Mouse (Mus musculus) v-Abl transformed pro-B cells (cell line): ENCODE measurements at regions not wholly inside any gene's neighbourhood (a gene's known extent, or its start where the extent isn't known, plus 50 kb on each side); places are given as distances from the start of the nearest gene placed in this dataset.

ENCODE experiments used
- in situ Hi-C, 2 experiments: fragments of 400-800 bp; cut with MboI; formaldehyde crosslinking; loops; one replicate each; pipeline ENCODE4 v1.15.1; 2025; ENCODE audit not compliant: unreplicated experiment in 2 of 2

DNA sequence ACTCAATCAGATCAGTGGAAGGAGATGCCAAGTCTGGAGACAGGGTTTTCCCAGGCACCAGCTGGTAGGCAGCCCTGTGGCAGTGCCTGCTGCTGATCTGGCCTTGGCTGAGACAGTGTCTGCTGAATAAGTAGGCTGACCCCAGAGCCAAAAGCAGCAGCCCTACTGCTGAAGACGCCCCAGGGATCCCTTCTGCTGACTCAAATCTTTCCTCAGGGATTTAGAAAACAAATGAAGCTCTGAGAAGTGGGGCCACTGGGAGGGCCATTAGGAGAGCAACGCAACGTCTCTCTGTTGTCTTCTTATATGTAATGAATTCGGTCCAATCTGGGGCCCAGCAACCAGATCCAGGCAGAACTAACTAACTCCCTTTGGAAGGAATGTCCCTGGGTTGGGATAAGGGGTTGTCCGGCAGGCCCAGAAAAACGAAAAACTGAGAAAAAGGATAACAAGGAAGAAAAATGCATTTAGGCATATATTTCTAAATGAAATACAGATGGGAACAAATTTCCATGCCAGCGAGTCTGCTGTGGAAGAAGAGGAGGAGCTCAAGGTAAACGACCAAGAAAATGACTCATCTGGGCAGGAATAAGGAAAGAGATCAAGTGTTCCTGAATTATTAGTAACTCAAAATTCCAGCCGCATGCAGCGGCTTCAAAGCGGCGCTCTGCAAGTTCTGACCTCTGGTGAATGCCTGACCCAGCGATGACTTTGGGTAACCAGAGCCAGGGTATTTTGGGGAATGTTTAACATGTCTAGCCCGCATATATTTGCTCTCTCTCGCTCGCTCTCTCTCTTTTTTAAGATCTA, 256.7 kb downstream of the Tgfb2 start:
- in situ Hi-C loops = no loop called here

DNA sequence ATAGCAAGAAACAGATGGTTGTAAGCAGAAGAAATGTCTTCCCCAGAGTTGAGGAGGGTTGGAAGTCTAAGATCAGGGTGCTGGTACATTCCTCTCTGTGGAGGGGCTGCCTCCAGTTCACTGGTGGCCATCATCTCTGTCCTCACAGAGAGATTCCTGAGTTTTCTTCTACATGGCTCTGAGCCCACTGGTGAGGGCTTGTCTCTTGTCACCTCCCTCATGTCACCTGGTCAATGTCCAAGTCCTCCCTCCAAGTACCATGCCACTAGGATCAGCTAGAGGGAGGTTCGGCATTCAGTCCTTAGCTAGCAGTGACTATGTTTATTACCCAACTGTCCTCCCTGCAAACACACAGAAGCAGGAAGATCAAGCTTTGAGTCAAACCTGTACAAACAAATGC, 258.3 kb downstream of the Tgfb2 start:
- in situ Hi-C loops = no loop called here

DNA sequence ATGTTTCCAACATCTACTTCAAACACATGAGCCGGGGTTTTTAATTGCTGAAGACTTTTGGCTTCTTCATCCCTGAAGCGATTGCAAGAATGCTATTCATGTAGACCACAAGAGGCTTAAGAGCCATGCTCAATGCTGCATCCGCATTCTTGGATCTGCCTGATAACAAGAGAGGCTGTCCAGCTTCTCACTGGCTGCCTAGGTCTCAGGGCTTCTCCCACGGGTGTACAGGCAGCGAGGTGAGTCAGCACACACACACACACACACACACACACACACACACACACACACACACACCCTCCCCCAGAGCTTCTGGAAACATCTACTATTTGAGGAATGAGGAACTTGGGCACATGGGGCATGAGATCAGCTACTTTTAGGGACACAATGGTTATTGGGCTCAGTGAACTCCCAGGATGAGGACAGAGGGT, 261.1 kb downstream of the Tgfb2 start:
- in situ Hi-C loops = no loop called here

DNA sequence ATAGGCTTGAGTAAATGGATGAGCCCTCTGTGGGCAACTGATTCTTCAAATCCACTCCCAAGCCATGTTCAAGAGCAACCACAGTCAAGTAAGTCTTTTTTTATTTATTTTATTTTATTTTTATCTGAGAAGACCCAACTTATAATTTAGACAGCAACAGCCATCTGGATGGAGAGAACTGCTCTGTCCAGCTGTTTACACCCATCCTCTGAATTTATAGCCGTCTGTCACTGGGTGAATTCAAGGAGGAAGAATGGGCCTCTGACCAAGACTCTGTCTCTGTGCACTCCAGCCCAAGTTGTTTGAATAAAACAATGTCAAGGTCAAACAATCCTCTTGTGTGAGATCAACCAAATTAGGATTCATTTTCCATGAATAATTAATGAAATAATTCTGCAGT, 263.6 kb downstream of the Tgfb2 start:
- in situ Hi-C loops = no loop called here

GRCm38 (mm10) chr1:186435336-186435972, 270.3 kb downstream of the Tgfb2 start:
- in situ Hi-C loops = no loop called here

GRCm38 (mm10) chr1:186434782-186435181, 271.0 kb downstream of the Tgfb2 start:
- in situ Hi-C loops = no loop called here

DNA sequence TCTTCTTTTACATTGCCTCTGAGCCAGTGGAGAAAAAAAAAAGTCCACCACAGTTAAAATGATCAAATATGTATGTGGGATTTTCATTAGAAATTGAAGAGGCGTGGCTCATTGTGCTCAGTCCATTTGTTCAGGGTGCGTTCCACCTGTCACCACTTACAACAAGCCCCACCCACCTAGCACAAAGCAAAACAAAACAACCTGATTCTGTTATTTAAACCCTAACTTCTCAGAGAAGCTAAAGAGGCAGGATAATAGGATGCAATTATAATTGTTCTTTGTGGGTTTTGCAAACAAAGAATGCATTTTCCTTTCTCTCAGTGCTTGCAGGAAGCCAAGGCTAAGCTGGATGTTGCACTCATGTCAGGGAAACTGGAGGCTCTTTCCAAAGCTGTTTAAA, 271.8 kb downstream of the Tgfb2 start:
- in situ Hi-C loops = no loop called here

- in situ Hi-C loops = no loop called here
Measured at GRCm38 (mm10) chr1:186433169-186433665, 272.6 kb downstream of the Tgfb2 start.

DNA sequence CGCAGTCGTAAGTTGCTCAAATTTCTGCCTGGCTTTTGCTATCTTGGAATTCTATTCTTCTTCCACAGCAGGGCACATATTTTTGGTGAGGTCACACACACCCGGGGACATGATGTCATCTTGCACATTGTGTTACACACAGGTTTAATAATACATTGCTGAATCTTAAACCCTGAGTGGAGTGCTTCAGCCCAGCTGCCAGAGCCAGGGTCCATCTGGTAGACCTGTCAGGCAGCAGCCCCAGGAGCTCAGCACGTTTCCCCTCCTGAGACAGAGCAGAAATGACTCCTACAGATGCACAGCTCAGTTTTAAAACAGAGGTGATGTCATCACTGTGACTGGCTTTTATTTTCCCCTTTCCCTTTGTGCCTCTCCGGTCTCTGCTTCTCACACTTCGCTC, 280.4 kb downstream of the Tgfb2 start:
- in situ Hi-C loops = no loop called here

GRCm38 (mm10) chr1:186424084-186424483, 281.7 kb downstream of the Tgfb2 start:
- in situ Hi-C loops = no loop called here

DNA sequence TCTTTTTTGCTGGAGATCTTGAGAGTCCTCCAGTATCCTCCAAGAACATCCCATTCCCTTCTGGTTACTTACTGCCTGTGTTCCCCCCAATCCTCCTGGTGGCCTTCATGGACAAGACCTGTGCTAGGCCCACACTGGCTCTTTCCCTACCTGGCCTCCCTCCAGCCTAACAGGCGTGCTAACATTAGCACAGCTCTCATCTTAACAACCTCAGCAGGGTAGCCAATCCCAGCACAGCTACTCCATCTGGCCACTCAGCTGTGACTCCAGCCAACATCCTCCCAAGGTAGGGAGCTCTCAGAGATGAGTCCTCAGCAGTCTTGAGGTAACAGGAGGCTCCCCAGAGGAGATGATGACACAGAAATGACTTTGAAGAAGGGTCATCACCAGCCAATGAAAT, 288.7 kb downstream of the Tgfb2 start:
- in situ Hi-C loops = no loop called here

GRCm38 (mm10) chr1:186415321-186415720, 290.5 kb downstream of the Tgfb2 start:
- in situ Hi-C loops = no loop called here

DNA sequence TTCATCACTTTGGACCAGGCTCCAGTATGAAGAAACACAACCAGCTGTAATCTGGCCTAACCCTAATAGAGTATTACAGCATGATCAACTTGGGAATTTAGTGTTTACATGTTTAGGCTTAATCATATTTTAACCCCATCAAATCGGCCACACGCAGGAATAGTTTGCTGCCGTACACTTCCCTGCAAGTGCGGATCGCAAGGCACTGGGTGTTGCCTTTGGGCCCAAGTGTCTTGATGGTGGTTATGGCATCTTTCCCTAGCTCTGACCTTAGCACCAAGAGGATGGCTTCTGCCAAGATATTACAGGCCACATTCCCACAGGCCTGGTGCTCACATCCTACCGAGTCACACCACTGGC, 291.9 kb downstream of the Tgfb2 start:
- in situ Hi-C loops = no loop called here

- in situ Hi-C loops = no loop called here
Measured at GRCm38 (mm10) chr1:186413064-186413885, 292.5 kb downstream of the Tgfb2 start.

GRCm38 (mm10) chr1:186412296-186412695, 293.5 kb downstream of the Tgfb2 start:
- in situ Hi-C loops = no loop called here

DNA sequence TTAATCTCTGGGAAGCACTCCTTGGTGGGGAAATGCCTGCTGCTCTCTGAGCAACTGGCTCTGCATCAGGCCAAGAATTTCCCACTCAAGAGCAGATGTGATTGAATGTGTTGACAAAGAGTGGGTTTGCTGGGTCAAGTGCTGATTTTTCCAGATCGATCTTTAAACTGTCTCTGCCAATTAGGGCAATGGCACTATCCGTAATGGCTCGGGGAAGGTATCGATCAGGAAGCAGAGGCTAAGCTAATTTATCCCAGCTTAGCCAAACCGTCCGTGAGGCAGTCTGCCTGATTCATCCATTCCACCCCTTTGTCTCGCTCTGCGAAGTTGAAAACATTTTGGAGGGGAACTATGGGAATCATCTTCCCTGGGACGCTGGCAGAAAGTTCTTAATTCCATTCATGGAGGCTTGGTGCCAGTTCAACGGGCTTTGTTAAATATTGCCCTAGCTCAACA, 291.9 kb upstream of the Lyplal1 start:
- in situ Hi-C loops = no loop called here

- in situ Hi-C loops = no loop called here
Measured at GRCm38 (mm10) chr1:186407656-186408055, 290.5 kb upstream of the Lyplal1 start.

GRCm38 (mm10) chr1:186405693-186406092, 288.6 kb upstream of the Lyplal1 start:
- in situ Hi-C loops = no loop called here

DNA sequence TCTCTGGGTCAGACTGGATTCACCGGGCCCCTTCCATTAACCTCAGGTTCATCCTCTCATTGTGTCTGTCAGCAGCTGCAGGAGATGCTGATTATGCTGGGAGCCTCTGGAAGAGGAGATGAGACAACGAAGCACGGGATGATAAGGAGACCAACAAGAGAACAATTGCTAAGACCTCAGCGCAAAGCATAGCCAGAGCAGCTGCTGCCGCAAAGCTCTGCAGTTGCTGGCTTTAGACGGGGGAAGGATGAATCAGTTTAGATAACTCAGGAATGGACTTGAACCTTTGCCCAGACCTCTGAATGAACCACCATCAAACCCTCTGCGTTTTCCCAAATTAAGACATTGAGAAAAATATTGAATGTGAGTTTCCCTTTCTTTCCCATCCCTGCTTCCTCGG, 282.7 kb upstream of the Lyplal1 start:
- in situ Hi-C loops = no loop called here

GRCm38 (mm10) chr1:186393005-186393404, 275.9 kb upstream of the Lyplal1 start:
- in situ Hi-C loops = no loop called here

GRCm38 (mm10) chr1:186384440-186384839, 267.3 kb upstream of the Lyplal1 start:
- in situ Hi-C loops = no loop called here
